Mouse (Mus musculus) liver, embryonic 11.5 days (tissue): Measurements from ENCODE around the gene Itgb8. TPM values are rescaled to one million over a fixed set of nuclear protein-coding genes. Genes with fewer than 3 reads are reported as not detected.
A peak's percentile ranks its signal among the peaks of the same experiment; 100 is the strongest.

ENCODE experiments used
- ATAC-seq: fragments of 200-750 bp; cut with Nextera tagmentation; replicated peaks from 2 replicates; pipeline ENCODE4 v1.8.0; 2017; ENCODE audit warnings: moderate number of reproducible peaks, mild to moderate bottlenecking, moderate TSS enrichment, moderate library complexity; ENCODE audit not compliant: low FRiP score
- DNase-seq: peaks from one replicate; pipeline ENCODE4 v3.0.0-alpha.2; 2017; ENCODE audit warnings: low spot score
- H3K27ac ChIP-seq: fragments of 300-500 bp; sonication (generic); 2 replicates; pipeline ENCODE4 v1.5.1; 2014; ENCODE audit warnings: mild to moderate bottlenecking, low read depth, low read length, control low read depth
- H3K27me3 ChIP-seq: fragments of 300-500 bp; sonication (generic); replicated peaks from 2 replicates; pipeline ENCODE4 v1.6.1; 2014; ENCODE audit warnings: low read length, mixed read lengths; ENCODE audit not compliant: control insufficient read depth, insufficient read depth
- H3K36me3 ChIP-seq: fragments of 300-500 bp; sonication (generic); 2 replicates; pipeline ENCODE4 v1.6.1; 2014; ENCODE audit warnings: mild to moderate bottlenecking, low read length, moderate library complexity, mixed read lengths; ENCODE audit not compliant: control insufficient read depth, insufficient read depth
- H3K4me1 ChIP-seq: fragments of 300-500 bp; sonication (generic); replicated peaks from 2 replicates; pipeline ENCODE4 v1.6.1; 2014; ENCODE audit warnings: low read length, mixed read lengths; ENCODE audit not compliant: control insufficient read depth, insufficient read depth
- H3K4me2 ChIP-seq: fragments of 300-500 bp; sonication (generic); 2 replicates; pipeline ENCODE4 v1.6.1; 2014; ENCODE audit warnings: mild to moderate bottlenecking, control low read depth, moderate library complexity
- H3K4me3 ChIP-seq: fragments of 300-500 bp; sonication (generic); 2 replicates; pipeline ENCODE4 v1.5.1; 2014; ENCODE audit warnings: low read depth, low read length, control low read depth
- H3K9ac ChIP-seq: fragments of 300-500 bp; sonication (generic); 2 replicates; pipeline ENCODE4 v1.6.1; 2014; ENCODE audit warnings: low read depth, low read length, control low read depth
- H3K9me3 ChIP-seq: fragments of 300-500 bp; sonication (generic); 2 replicates; pipeline ENCODE4 v1.6.1; 2016; ENCODE audit warnings: low read length, inconsistent platforms, mixed read lengths; ENCODE audit not compliant: control insufficient read depth
- WGBS: fragments of 180-500 bp; shearing (Covaris S2); extraction: QIAGEN DNeasy Blood & Tissue Kit; methylation state at CpG from one replicate; pipeline ENCODE4 v1.1.7; 2014; 5-methylcytosine and 5-hydroxymethylcytosine counted together
- polyA plus RNA-seq: library from polyadenylated mRNA; unstranded; fragments of >200 nt; fragmentation: Nextera tagmentation; extraction: Ambion mirVana; gene quantifications from 2 replicates; pipeline ENCODE4 v1.2.1, GENCODE M21; 2014

The Itgb8 gene
- 1.4 TPM in 2 replicates for polyA plus RNA-seq

GRCm38 (mm10) chr12:119238696-119239415, at the start of gene Itgb8:
TSS of gene Itgb8 (minus strand) at chr12:119238802.
- H3K36me3 ChIP-seq = no peaks in the 10 kb centered on the region
- peak within 1 kb of the TSS; percentile 76 for H3K4me2 ChIP-seq
- ATAC-seq (peak; percentile 74), DNase-seq (peak; percentile 32)
- peak within 1 kb of the TSS; percentile 53 for H3K9ac ChIP-seq
- WGBS = 2% methylated on average over 29 of the region's 29 CpGs
- H3K27me3 ChIP-seq = peaks cover 26% of the 10 kb centered on the region
- H3K9me3 ChIP-seq = no peaks in the 10 kb centered on the region
- H3K4me1 ChIP-seq = no peaks in the 10 kb centered on the region
- H3K4me3 ChIP-seq = peak within 1 kb of the TSS; percentile 51
- peak within 1 kb of the TSS; percentile 62; the same call in 1 of the 2 replicates for H3K27ac ChIP-seq

DNA sequence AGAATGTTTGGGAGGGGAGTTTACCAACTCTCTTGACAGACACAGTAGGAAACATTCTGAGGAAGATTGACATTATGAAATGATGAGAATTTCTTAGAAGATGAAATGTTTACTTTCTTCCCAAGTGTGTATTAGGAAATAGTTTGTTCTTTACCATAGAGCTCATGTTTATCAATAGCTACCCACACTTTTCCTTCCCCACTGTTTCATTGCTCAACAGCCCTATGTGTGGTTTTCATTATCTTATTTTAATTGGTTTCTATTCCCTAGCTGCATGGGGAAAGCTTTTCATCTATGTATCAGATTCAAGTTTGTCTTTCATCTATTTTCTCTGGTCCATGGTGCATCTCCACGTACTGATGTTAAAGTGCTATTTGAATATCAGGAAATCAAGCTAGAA, 37.7 kb upstream of the Itgb8 start:
- no peak overlapping the region for H3K27ac ChIP-seq
- WGBS = 70% methylated on average over 1 of the region's 1 CpGs
- DNase-seq (no peak), ATAC-seq (no peak)
- H3K9me3 ChIP-seq = no peaks in the 10 kb centered on the region
- no peaks in the 10 kb centered on the region for H3K36me3 ChIP-seq
- H3K4me2 ChIP-seq = no peak overlapping the region
- H3K4me1 ChIP-seq = no peaks in the 10 kb centered on the region
- H3K9ac ChIP-seq = no peak overlapping the region
- no peaks in the 10 kb centered on the region for H3K27me3 ChIP-seq
- H3K4me3 ChIP-seq = no peak overlapping the region

- Histone ChIP-seq H3K9me3 (no peaks in the 10 kb centered on the region), H3K36me3 (no peaks in the 10 kb centered on the region), H3K4me3 (no peak overlapping the region), H3K9ac (no peak overlapping the region), H3K4me1 (no peaks in the 10 kb centered on the region), H3K27me3 (no peaks in the 10 kb centered on the region), H3K4me2 (no peak overlapping the region), H3K27ac (no peak overlapping the region)
- ATAC-seq (no peak), DNase-seq (no peak)
- 6% methylated on average over 1 of the region's 1 CpGs for WGBS
Measured at GRCm38 (mm10) chr12:119273605-119274004, 35.0 kb upstream of the Itgb8 start.

GRCm38 (mm10) chr12:119271964-119272363, 33.4 kb upstream of the Itgb8 start:
- Histone ChIP-seq H3K4me1 (no peaks in the 10 kb centered on the region), H3K27ac (no peak overlapping the region), H3K9ac (no peak overlapping the region), H3K27me3 (no peaks in the 10 kb centered on the region), H3K4me3 (no peak overlapping the region), H3K9me3 (no peaks in the 10 kb centered on the region), H3K4me2 (no peak overlapping the region), H3K36me3 (no peaks in the 10 kb centered on the region)
- 82% methylated on average over 1 of the region's 1 CpGs for WGBS
- ATAC-seq (no peak), DNase-seq (no peak)

GRCm38 (mm10) chr12:119270036-119270435, 31.4 kb upstream of the Itgb8 start:
- H3K4me1 ChIP-seq = no peaks in the 10 kb centered on the region
- no peak for ATAC-seq
- no peak overlapping the region for H3K4me2 ChIP-seq
- H3K27ac ChIP-seq = no peak overlapping the region
- H3K9ac ChIP-seq = no peak overlapping the region
- no peak for DNase-seq
- H3K27me3 ChIP-seq = no peaks in the 10 kb centered on the region
- H3K4me3 ChIP-seq = no peak overlapping the region
- 73% methylated on average over 2 of the region's 2 CpGs for WGBS
- no peaks in the 10 kb centered on the region for H3K36me3 ChIP-seq
- H3K9me3 ChIP-seq = no peaks in the 10 kb centered on the region

- no peak for ATAC-seq
- no peaks in the 10 kb centered on the region for H3K36me3 ChIP-seq
- no peak overlapping the region for H3K4me2 ChIP-seq
- H3K9me3 ChIP-seq = no peaks in the 10 kb centered on the region
- H3K27me3 ChIP-seq = no peaks in the 10 kb centered on the region
- H3K27ac ChIP-seq = no peak overlapping the region
- 53% methylated on average over 1 of the region's 1 CpGs for WGBS
- H3K9ac ChIP-seq = no peak overlapping the region
- H3K4me3 ChIP-seq = no peak overlapping the region
- no peak for DNase-seq
- H3K4me1 ChIP-seq = no peaks in the 10 kb centered on the region
Measured at GRCm38 (mm10) chr12:119268723-119269122, 30.1 kb upstream of the Itgb8 start.

GRCm38 (mm10) chr12:119264506-119264905, 25.9 kb upstream of the Itgb8 start:
- no peaks in the 10 kb centered on the region for H3K27me3 ChIP-seq
- no peak overlapping the region for H3K9ac ChIP-seq
- DNase-seq (no peak), ATAC-seq (no peak)
- no peak overlapping the region for H3K27ac ChIP-seq
- no peaks in the 10 kb centered on the region for H3K36me3 ChIP-seq
- H3K4me1 ChIP-seq = no peaks in the 10 kb centered on the region
- H3K9me3 ChIP-seq = no peaks in the 10 kb centered on the region
- 83% methylated on average over 3 of the region's 3 CpGs for WGBS
- no peak overlapping the region for H3K4me3 ChIP-seq
- no peak overlapping the region for H3K4me2 ChIP-seq

- no peak overlapping the region for H3K9ac ChIP-seq
Measured at GRCm38 (mm10) chr12:119248581-119248980, 10.0 kb upstream of the Itgb8 start.

DNA sequence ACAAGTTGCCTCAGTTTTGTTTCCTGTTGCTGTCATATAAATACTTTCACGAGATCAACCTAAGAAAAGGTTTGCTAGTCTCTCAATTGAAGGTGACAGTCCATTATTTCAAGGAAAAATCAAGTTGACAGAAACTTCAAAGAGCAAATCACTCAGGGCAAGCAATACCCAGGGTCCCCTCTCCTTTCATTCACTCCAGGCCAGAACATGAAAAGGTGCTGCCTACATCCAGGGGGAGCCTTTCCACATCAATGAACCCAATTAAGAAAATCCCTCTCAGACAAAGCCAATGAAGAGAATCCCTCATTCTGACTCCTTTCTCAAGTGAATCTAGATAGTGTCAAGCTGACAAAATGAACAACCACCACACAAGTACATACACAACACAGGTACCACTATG, 2.5 kb upstream of the Itgb8 start:
- peaks cover 26% of the 10 kb centered on the region for H3K27me3 ChIP-seq
- ATAC-seq (no peak), DNase-seq (no peak)
- no peak overlapping the region for H3K4me2 ChIP-seq
- 35% methylated on average over 1 of the region's 1 CpGs for WGBS
- no peak overlapping the region for H3K4me3 ChIP-seq
- H3K36me3 ChIP-seq = no peaks in the 10 kb centered on the region
- no peaks in the 10 kb centered on the region for H3K4me1 ChIP-seq
- H3K9ac ChIP-seq = no peak overlapping the region
- H3K9me3 ChIP-seq = no peaks in the 10 kb centered on the region
- H3K27ac ChIP-seq = no peak overlapping the region

More at GRCm38 (mm10) chr12:119248581-119248980, 10.0 kb upstream of the Itgb8 start:
- Histone ChIP-seq H3K27me3 (no peaks in the 10 kb centered on the region), H3K27ac (no peak overlapping the region), H3K4me2 (no peak overlapping the region), H3K4me1 (no peaks in the 10 kb centered on the region), H3K36me3 (no peaks in the 10 kb centered on the region), H3K9me3 (no peaks in the 10 kb centered on the region), H3K4me3 (no peak overlapping the region)
- no peak for ATAC-seq
- 46% methylated on average over 1 of the region's 1 CpGs for WGBS
- DNase-seq = no peak
